Mouse (Mus musculus) left cerebral cortex, adult 2 months (tissue): Measurements from ENCODE around the gene Rnf166. TPM values are rescaled to one million over a fixed set of nuclear protein-coding genes. Genes with fewer than 3 reads are reported as not detected.

Source experiments
- DNase-seq, 2 experiments: peaks; one replicate each; pipeline ENCODE4 v3.0.0; 2021 to 2022; ENCODE audit warnings: low spot score in 2 of 2, mixed read lengths in 1 of 2; ENCODE audit errors: extremely low spot score in 1 of 2
- H3K27ac ChIP-seq: fragments of 200-600 bp; 2 replicates; pipeline ENCODE4 v1.8.1; 2022
- H3K4me3 ChIP-seq: fragments of 200-600 bp; 2 replicates; pipeline ENCODE4 v1.8.1; 2022
- CTCF ChIP-seq: fragments of 200-600 bp; IDR thresholded peaks from 2 replicates; pipeline ENCODE4 v1.8.1; 2022; ENCODE audit warnings: antibody characterized with exemption, mild to moderate bottlenecking, moderate library complexity
- intact Hi-C: fragments of 180-260 bp; cut with DNase I; formaldehyde crosslinking; loops from one replicate; pipeline ENCODE4 v1.15.1; 2025
- total RNA-seq, 2 experiments: library from RNA; stranded (reverse); gene quantifications; 2 replicates each; pipeline ENCODE4 v1.2.3; 2021

Rnf166 gene
- total RNA-seq, 2 experiments from 2014 or later = 37.6 to 37.9 TPM

DNA sequence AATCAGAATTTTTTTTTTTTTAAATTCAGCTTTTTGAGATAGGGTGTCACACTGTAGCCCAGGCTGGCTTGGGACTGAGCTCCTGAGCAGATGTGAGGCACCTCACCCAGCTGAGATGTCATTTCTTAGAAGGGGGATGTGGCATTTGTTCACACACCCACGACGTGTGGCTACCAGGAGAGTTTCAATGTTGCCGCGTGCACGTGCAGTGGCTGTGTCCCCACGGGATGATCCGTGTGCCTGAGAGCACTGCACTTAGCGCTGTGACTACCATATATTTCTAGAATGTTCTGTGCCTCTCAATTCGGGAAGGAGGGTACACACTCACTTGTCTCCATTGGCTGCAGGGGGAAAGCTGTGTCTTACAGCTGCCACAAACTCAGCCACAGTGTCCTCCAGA lies 39.7 kb downstream of the Rnf166 start:
- intact Hi-C loops = no loop called here
- TF ChIP-seq CTCF = no peak
- H3K4me3 ChIP-seq = no peak overlapping the region
- no peak overlapping the region for H3K27ac ChIP-seq
- no peak for DNase-seq

DNA sequence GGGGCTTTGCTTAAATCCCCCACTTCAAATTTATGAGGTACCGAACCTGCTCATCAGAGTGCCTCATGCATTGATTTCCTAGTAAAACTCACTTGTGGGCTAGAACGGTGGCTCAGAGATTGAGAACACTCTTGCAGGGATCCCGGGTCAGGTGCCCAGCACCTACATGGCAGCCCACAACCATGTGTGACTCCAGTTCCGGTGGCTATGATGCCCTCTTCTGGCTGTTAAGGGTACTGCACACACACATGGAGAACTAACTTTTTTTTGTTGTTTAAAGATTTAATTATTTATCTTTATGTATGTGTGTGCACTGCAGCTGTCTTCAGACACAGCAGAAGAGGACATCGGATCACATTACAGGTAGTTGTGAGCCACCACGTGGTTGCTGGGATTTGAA lies 40.5 kb downstream of the Rnf166 start:
- Histone ChIP-seq H3K27ac (no peak overlapping the region), H3K4me3 (no peak overlapping the region)
- TF ChIP-seq CTCF = peak; percentile 44
- DNase-seq = no peak
- intact Hi-C loops = no loop called here

DNA sequence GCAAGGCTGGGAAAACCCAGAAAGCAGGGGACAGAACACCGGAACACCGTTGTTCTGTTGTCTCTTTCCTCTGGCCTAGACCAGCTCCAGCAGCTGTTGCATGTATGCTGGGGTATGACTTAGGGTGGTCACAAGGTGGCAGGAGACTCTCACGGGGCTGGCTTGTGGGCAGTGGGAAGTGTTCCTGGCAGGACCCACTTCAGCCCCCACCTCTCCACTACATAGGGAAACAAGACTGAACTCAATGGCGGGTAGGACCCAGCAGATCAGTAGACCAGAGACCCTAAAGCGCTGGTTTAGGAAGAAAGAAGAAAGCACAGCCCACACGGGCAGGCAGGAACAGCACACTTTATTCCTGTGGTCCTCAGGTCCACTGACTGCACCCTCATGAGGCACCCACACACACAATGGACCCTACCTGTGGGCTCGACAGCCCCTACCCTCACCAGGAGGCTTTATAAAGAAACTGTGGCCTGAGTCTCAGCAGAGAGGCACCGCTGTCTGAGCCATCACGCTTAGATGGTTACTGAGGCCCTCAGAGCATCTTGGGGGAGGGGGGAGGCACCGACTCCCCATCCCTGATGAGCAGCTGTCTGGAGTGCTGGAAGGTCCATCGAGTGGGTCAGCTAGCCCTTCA lies 42.5 kb downstream of the Rnf166 start:
- intact Hi-C loops = no loop called here
- TF ChIP-seq CTCF = no peak; the same call in none of the 2 replicates
- no peak overlapping the region for H3K27ac ChIP-seq
- no peak for DNase-seq
- no peak overlapping the region for H3K4me3 ChIP-seq

DNA sequence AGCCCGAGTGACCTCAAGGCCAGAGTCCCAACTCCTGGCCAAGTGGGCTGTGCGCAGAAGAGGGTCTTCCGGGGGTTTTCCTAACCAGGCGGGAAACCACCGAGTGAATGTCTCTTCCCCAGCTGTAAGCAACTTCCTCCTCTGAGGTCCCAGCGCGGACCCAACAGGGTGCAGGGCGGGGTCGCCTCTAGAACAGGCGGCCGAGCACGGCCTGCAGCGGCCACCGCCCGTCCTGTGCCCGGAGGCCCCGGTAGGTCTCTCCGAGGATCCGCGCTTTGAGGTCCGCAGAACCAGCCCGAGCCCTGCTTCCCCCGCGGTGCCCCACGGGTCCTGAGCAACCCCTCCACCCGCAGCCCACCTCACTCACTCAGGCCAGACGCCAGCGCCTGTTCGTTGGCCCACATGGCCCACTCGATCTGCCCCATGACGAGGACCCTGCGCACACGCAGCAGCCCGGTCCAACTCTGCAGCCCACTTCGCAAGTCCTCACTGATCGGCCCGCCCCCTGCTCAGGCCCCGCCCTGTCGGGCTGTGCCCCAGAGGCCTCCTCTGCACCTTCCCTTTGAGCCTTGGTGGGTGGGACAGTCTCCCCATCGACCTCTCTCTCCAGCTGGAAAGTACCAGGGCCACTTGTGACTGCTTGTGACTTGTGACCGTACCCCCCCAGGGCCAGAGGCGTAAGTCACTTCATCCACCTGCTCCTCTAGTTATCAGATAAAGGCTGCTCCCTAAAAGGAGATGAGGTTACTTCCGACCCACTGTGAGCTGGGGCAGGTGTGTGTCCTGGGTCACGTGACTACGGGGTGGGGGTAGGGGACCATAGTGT lies 43.2 kb downstream of the Rnf166 start, which contains the start of gene Cyba:
Gene Cyba (minus strand): TSS at position 488 of the 826 bp plus-strand sequence.
- Histone ChIP-seq H3K4me3 (peak within 1 kb of the TSS; percentile 36), H3K27ac (peak within 1 kb of the TSS; percentile 65)
- intact Hi-C loops = no loop called here
- no peak for DNase-seq
- no peak for TF ChIP-seq CTCF

DNA sequence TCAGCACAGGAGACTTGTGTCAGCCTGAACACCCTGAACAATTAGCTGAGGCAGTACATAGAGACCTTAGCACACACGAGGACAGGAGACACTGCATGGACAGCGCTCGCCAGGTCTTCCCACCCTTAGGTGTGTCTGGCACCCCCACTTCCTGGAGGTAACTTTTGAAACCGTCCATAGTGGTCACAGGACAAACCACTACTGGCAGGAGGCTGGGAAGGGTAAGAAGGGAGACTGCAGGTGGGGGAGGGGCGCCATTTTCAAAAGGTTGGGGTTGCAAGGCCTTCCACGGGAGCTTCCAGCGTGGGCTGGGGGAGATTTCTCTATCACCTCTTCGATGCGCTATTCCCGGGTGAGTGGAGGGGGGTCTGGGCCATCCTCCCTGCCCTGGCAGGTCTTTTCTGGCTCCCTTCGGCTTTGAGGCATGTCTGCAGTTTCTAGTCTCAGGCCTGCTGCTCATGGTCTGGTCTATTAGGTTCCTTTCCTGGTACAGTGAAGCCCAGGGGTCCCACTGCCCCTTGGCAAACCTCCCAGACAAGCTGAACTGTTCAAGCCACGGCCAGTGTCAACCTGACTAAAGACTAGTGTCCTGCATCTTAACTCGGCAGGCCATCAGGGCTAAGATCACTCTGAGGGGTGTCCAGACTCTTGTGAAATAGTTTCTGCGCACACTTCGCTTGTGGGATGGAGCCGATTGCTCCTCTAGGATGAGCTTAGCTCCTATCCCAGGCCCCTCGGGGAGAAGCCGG lies 44.0 kb downstream of the Rnf166 start:
- no peak for DNase-seq
- TF ChIP-seq CTCF = no peak
- intact Hi-C loops = no loop called here
- Histone ChIP-seq H3K4me3 (peak overlapping the region; percentile 36), H3K27ac (peak overlapping the region; percentile 65)

DNA sequence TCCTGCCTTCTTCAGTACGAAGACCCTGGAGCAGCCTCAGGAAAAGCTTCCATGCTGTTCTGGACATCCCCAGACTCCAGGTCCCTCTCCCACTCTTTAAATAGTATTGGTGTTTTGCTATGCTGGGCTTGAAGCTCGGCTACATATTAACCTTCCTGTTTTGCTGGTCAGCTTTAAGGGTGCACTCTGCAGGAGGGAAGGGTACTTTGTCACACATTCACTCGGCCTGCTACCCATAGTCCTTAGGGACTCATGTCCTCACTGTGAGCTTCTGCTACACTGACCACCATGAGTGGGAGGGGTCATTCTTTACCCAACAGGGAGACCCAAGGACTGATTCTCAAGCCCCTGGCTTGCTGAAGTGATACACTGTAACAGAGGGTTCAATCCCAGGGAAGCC lies 45.2 kb downstream of the Rnf166 start:
- intact Hi-C loops = no loop called here
- DNase-seq = no peak
- Histone ChIP-seq H3K4me3 (no peak overlapping the region), H3K27ac (no peak overlapping the region)
- TF ChIP-seq CTCF = no peak

DNA sequence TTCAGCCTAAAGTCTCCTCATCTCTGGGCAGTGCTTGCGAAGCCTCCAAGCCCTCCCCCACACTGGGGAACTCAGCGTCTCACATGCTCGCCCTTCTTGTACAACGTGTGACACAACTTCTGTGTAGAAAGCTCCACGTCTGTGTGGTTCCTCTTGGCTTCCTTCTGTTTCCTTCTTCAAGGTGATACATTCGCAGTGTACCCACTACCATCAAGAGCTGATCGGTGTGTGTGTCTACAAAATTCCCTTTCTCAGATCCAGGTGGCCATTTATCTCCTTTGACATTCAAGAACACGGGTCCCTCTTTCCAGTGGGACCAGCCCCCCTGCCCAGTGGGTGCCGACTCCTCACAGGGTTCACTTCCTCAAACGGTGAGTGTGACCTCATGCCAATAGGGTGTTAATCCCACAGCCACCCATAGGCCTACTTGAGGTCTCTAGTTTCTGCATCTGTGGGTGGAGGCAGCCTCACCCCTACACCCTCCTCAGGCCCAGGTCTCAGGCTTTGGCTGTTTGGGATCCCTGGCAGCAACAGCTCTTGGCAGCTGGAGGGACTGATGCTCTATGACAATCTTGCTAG lies 45.7 kb downstream of the Rnf166 start:
- no peak for TF ChIP-seq CTCF
- DNase-seq = no peak
- no peak overlapping the region for H3K27ac ChIP-seq
- no peak overlapping the region for H3K4me3 ChIP-seq
- intact Hi-C loops = no loop called here

DNA sequence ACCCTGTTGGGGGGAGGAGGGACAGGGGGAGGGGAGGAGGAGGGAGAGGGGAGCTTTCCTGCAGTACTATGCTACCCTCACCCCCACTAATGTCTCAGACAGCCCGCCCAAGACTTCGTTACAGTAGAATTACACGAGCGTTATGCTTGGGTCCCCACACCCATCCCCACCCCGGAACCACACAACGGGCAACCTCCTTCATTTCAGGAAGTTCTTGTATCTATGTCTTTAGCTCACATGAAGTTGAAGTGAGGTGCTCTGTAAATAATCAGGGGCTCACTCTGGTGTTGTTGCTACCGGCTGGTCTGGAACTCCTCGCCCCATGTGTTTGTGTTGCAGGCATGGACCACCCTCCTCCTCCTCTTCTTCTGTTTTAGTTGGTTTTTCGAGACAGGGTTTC lies 47.7 kb downstream of the Rnf166 start:
- H3K27ac ChIP-seq = no peak overlapping the region
- no peak overlapping the region for H3K4me3 ChIP-seq
- intact Hi-C loops = no loop called here
- DNase-seq = no peak
- TF ChIP-seq CTCF = no peak

DNA sequence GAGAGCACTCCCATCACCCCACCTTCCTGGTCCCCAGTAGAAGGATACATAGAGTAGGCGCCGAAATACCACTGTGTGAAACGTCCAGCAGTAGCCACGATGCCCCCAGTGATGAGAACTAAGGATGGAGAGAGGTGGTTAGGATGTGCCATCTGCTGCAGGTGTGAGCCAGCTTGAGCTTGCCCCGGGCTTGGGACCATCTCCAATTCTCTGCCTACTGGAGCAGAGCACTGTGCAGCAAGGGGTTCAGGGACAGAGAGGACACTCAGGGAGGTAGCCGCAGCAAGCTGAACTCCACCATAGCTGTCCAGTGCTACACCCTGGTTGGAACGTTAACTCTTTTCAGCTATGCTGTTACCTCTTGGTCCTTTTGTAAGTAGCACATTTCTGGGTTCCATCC lies 48.3 kb downstream of the Rnf166 start:
- intact Hi-C loops = no loop called here
- Histone ChIP-seq H3K27ac (no peak overlapping the region), H3K4me3 (no peak overlapping the region)
- TF ChIP-seq CTCF = no peak
- no peak for DNase-seq

DNA sequence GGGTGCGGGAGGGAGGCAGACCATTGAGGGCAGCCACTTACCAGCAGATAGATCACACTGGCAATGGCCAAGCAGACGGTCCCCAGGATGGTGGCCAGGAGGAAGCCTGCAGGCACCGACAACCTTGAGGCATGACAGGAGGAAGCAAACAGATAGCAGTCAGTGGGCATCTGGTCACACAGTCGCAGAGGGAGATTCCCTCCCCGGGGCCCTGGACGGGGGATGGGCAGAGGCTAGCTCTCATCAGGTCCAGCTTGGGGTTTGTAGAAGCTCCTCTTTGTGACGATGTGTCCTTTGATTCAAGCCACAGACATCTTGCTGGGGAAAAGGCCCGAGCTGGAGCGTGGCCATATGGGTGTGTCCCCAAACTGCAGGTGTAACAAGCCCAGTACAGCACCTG lies 49.7 kb downstream of the Rnf166 start:
- no peak overlapping the region for H3K4me3 ChIP-seq

DNA sequence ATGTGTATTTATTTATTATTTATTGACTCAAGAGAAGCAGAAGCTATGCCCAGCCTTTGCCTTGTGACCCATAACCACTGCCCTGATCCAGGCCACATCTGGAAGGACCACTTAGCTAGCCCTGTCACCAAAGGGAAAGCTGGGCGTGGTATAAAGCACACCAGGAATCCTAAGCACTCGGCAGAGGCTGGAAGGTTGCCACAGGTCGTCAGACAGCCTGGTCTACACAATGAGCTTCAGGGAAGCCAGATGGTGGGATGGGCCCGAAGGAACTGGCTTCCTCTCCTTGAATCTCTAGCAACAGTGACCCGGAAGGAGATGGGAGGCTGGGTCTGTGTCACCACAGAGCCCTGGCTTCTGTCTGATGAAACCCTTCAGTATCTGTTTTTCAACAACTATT lies 52.2 kb downstream of the Rnf166 start:
- H3K4me3 ChIP-seq = no peak overlapping the region
- TF ChIP-seq CTCF = no peak
- no peak for DNase-seq
- intact Hi-C loops = no loop called here
- no peak overlapping the region for H3K27ac ChIP-seq

More for the DNA sequence above, 49.7 kb downstream of the Rnf166 start:
- H3K27ac ChIP-seq = no peak overlapping the region
- TF ChIP-seq CTCF = no peak
- no peak for DNase-seq
- intact Hi-C loops = no loop called here

DNA sequence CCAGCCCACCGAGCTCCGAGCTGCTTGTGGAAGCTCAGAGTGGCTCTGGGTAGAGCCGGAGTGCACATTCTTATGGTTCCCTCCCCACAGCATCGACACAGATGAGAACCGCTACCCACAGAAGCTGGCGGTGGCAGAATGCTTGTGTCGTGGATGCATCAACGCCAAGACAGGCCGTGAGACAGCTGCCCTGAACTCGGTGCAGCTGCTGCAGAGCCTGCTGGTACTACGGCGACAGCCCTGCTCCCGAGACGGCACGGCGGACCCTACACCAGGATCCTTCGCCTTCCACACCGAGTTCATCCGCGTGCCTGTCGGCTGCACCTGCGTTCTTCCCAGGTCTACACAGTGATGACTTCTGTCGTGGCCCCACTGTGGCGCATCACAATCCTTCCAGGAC lies 52.6 kb downstream of the Rnf166 start:
- Histone ChIP-seq H3K27ac (no peak overlapping the region), H3K4me3 (no peak overlapping the region)
- intact Hi-C loops = no loop called here
- TF ChIP-seq CTCF = no peak
- DNase-seq = no peak
